ENCODE assay signal across 13 mouse cellular contexts in genomic region chr9:31028251-31028650, GRCm38 (mm10).
"Had no signal": no experiment of that assay in that cellular context is flagged by ENCODE, and none has a peak within 500 bp of the region (broad histone marks: within the 10 kb centered on the region; RNA-seq: fewer than 3 reads in every experiment).

No protein-coding gene starts in this region.

- H3K4me3 ChIP-seq: left cerebral cortex, adult 2 months; limb, embryonic 10.5 days; midbrain, embryonic 13.5 days had no signal

- H3K27me3 ChIP-seq: midbrain, embryonic 13.5 days had no signal

- H3K9ac ChIP-seq: liver, embryonic 14.5 days; midbrain, embryonic 13.5 days had no signal

- DNase-seq: lung, adult 2 months; lung, postnatal 36 days; right cerebral cortex, postnatal 14 days; thymus, adult 18-20 months; thymus, postnatal 14 days had no signal

- H3K4me2 ChIP-seq: midbrain, embryonic 13.5 days had no signal

- H3K36me3 ChIP-seq: limb, embryonic 10.5 days; midbrain, embryonic 13.5 days had no signal

- H3K9me3 ChIP-seq: limb, embryonic 10.5 days; midbrain, embryonic 13.5 days had no signal

- H3K27ac ChIP-seq: left cerebral cortex, adult 2 months; limb, embryonic 10.5 days; liver, embryonic 14.5 days; midbrain, embryonic 13.5 days had no signal

- ATAC-seq: hindbrain, embryonic 16.5 days; inflammation-experienced regulatory T-cells, adult 6 months; intestine, postnatal 0 days; lung, postnatal 0 days; midbrain, embryonic 13.5 days had no signal
